Mouse (Mus musculus) granulocyte monocyte progenitor cell, adult 5-6 weeks (primary cell): ENCODE results near the gene Cacna2d2. TPM values are rescaled to one million over a fixed set of nuclear protein-coding genes. Genes with fewer than 3 reads are reported as not detected.

Experiments used
- ATAC-seq: replicated peaks from 2 replicates; pipeline ENCODE4 v1.8.0; 2016; ENCODE audit warnings: mild to moderate bottlenecking, moderate TSS enrichment, inconsistent platforms; ENCODE audit not compliant: poor library complexity, severe bottlenecking
- total RNA-seq, 2 experiments: library from RNA; stranded (forward) in 1 of 2; stranded (reverse) in 1 of 2; fragments of 200-712, 200-1000 nt in 1 of 2; fragments of >200 nt in 1 of 2; fragmentation: Nextera tagmentation in 1 of 2; gene quantifications; 2 replicates each; pipeline ENCODE4 v1.2.3; 2014 to 2017

Gene Cacna2d2
- total RNA-seq, 2 experiments from 2014 or later: 0.10 to 0.19 TPM

GRCm38 (mm10) chr9:107490146-107490545 lies 90.7 kb downstream of the Cacna2d2 start:
- no peak; the same call in 1 of the 2 replicates for ATAC-seq

GRCm38 (mm10) chr9:107490625-107491024 lies 91.2 kb downstream of the Cacna2d2 start:
- no peak for ATAC-seq

- ATAC-seq: no peak
Measured at GRCm38 (mm10) chr9:107493511-107493910, 94.1 kb downstream of the Cacna2d2 start.

GRCm38 (mm10) chr9:107494238-107494637 lies 94.8 kb downstream of the Cacna2d2 start:
- ATAC-seq: no peak

GRCm38 (mm10) chr9:107496359-107496758 lies 96.9 kb downstream of the Cacna2d2 start:
- no peak for ATAC-seq

GRCm38 (mm10) chr9:107500708-107501286 lies 101.4 kb downstream of the Cacna2d2 start:
- ATAC-seq: no peak

- ATAC-seq: no peak
Measured at GRCm38 (mm10) chr9:107502131-107502846, 102.9 kb downstream of the Cacna2d2 start.

GRCm38 (mm10) chr9:107504662-107505537 lies 105.5 kb downstream of the Cacna2d2 start:
- ATAC-seq: no peak

- ATAC-seq: no peak
Measured at GRCm38 (mm10) chr9:107508266-107508665, 108.9 kb downstream of the Cacna2d2 start.

- ATAC-seq: no peak
Measured at GRCm38 (mm10) chr9:107510384-107511100, 111.1 kb downstream of the Cacna2d2 start.

GRCm38 (mm10) chr9:107511436-107511835 lies 112.0 kb downstream of the Cacna2d2 start:
- no peak for ATAC-seq

GRCm38 (mm10) chr9:107512326-107512725 lies 112.9 kb downstream of the Cacna2d2 start:
- no peak for ATAC-seq

- peak; percentile 82 for ATAC-seq
Measured at GRCm38 (mm10) chr9:107514303-107514955, 115.0 kb downstream of the Cacna2d2 start.

GRCm38 (mm10) chr9:107520331-107520730 lies 120.9 kb downstream of the Cacna2d2 start:
- no peak for ATAC-seq

GRCm38 (mm10) chr9:107521190-107521589 lies 121.8 kb downstream of the Cacna2d2 start:
- ATAC-seq: no peak

GRCm38 (mm10) chr9:107521711-107522399 lies 122.4 kb downstream of the Cacna2d2 start:
- peak; percentile 26 for ATAC-seq

GRCm38 (mm10) chr9:107522400-107522711 lies 122.9 kb downstream of the Cacna2d2 start:
- ATAC-seq: no peak

- peak; percentile 77 for ATAC-seq
Measured at GRCm38 (mm10) chr9:107526198-107527026, 127.0 kb downstream of the Cacna2d2 start.
